Mouse (Mus musculus) kidney, embryonic 16.5 days (tissue): ENCODE data around the gene Rab11fip4. TPM values are rescaled to one million over a fixed set of nuclear protein-coding genes. Genes with fewer than 3 reads are reported as not detected.

Experiments used
- ATAC-seq: fragments of 200-750 bp; cut with Nextera tagmentation; 2 replicates; pipeline ENCODE4 v1.8.0; 2017; ENCODE audit warnings: moderate TSS enrichment; ENCODE audit not compliant: low FRiP score, low TSS enrichment
- H3K27ac ChIP-seq: fragments of 300-500 bp; sonication (generic); 2 replicates; pipeline ENCODE4 v1.5.1; 2014; ENCODE audit warnings: low read length
- H3K27me3 ChIP-seq: fragments of 300-500 bp; sonication (generic); 2 replicates; pipeline ENCODE4 v1.6.1; 2014; ENCODE audit warnings: low read length, control low read depth, mixed read lengths; ENCODE audit not compliant: insufficient read depth
- H3K36me3 ChIP-seq: fragments of 300-500 bp; sonication (generic); 2 replicates; pipeline ENCODE4 v1.6.1; 2014; ENCODE audit warnings: low read length, control low read depth, mixed read lengths; ENCODE audit not compliant: insufficient read depth
- H3K4me1 ChIP-seq: fragments of 300-500 bp; sonication (generic); 2 replicates; pipeline ENCODE4 v1.6.1; 2014; ENCODE audit warnings: low read length, control low read depth, mixed read lengths; ENCODE audit not compliant: insufficient read depth
- H3K4me2 ChIP-seq: fragments of 300-500 bp; sonication (generic); replicated peaks from 2 replicates; pipeline ENCODE4 v1.6.1; 2014; ENCODE audit warnings: low read depth, low read length
- H3K4me3 ChIP-seq: fragments of 300-500 bp; sonication (generic); 2 replicates; pipeline ENCODE4 v1.5.1; 2014; ENCODE audit warnings: mild to moderate bottlenecking, low read length
- H3K9ac ChIP-seq: fragments of 300-500 bp; sonication (generic); replicated peaks from 2 replicates; pipeline ENCODE4 v1.6.1; 2014; ENCODE audit warnings: low read length
- H3K9me3 ChIP-seq: fragments of 300-500 bp; sonication (generic); 2 replicates; pipeline ENCODE4 v1.6.1; 2016; ENCODE audit warnings: low read length, control low read depth
- WGBS: fragments of 180-500 bp; shearing (Covaris S2); extraction: QIAGEN DNeasy Blood & Tissue Kit; methylation state at CpG from one replicate; pipeline ENCODE4 v1.1.7; 2014; 5-methylcytosine and 5-hydroxymethylcytosine counted together
- polyA plus RNA-seq: library from polyadenylated mRNA; unstranded; fragments of >200 nt; fragmentation: Nextera tagmentation; extraction: Ambion mirVana; gene quantifications from 2 replicates; pipeline ENCODE4 v1.2.1, GENCODE M21; 2015

Gene Rab11fip4
- 11.0 and 11.4 TPM in 2 replicates for polyA plus RNA-seq

DNA sequence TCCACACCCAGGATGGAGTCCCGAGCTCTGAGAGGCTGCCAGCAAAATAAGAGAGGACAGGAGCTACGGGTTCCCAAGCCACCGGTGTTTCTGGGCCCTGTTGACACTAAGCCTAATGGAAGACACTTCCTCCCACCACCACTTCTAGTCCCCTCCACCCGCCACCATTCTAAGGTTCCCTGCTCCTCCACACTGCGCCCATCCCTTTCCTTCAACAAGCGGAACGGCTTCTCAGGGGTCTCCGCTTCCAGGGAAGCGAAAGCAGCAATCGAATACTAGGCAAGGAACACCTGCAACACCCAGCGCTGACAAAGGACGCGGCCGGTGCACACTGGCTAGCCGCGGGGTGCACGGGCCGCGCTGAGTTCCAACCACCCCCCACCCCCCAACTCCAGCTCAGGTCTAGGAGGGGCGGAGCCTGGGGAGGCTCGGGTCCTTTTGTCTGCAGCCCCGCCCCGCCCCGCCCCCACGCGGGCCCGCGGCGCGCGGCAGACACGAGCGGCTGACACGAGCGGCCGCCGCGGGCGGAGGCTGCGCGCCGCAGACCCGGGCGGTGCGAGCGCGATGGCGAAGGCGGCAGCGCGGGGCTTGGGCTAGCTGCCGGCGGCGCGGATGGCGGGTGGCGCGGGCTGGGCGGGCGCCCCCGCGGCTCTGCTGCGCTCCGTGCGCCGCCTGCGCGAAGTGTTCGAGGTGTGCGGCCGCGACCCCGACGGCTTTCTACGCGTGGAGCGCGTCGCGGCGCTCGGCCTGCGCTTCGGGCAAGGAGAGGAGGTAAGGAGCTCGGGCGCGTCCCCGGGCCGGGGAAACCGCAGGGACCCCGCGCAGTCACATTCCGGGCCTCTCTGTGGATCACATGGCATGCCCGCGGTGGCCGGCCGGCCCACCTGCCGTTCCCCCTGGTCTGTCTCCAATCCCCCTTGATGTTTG is at the start of gene Rab11fip4:
Gene Rab11fip4 (plus strand): TSS at position 549 of the 927 bp plus-strand sequence.
- Histone ChIP-seq H3K9me3 (no peaks in the 10 kb centered on the region), H3K4me1 (peaks cover 11% of the 10 kb centered on the region), H3K36me3 (no peaks in the 10 kb centered on the region), H3K27ac (no peak within 1 kb of the TSS), H3K4me2 (peak within 1 kb of the TSS; percentile 95), H3K4me3 (peak within 1 kb of the TSS; percentile 60), H3K27me3 (peaks cover 45% of the 10 kb centered on the region), H3K9ac (peak within 1 kb of the TSS; percentile 52)
- peak; percentile 40; the same call in 1 of the 2 replicates for ATAC-seq
- under 1% methylated on average over 66 of the region's 98 CpGs for WGBS

DNA sequence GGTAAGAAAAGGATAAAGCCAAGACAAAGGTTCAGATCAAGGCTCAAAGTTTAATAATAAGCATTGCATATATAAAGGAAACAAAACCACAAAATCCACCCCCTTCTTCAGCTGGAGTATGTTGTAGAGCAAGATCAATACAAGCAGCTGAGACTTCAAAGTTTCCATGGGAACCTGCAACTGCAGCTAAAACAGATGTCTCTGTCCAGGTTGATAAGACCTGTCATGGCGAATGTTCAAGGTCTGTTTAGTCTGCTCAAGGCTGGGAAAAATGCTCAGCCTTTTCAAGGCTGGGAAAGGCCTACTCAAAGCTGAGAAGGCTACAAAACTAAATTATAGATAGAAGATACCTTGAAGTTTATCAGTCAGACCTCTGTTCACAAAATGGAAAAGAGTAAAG is 38.4 kb upstream of the Rab11fip4 start:
- no peaks in the 10 kb centered on the region for H3K27me3 ChIP-seq
- H3K36me3 ChIP-seq, result peaks cover 51% of the 10 kb centered on the region

DNA sequence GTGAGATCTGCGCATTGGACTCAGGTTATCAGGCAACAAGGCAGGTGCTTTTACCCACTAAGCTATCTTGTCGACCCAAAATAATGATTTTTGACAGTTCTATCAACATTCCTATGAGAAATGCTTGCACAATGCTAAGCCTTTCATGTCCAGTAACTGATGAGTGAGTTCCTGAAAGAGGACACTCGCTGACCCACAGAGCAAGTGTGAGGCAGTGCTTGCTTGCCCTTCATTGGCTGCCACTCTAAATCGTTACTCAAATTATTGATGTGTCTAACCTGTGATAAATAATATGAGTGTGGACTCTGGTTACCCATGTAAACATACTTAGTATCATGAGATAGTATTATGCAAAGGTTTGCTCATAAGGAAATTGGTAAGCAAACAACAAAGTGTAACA is 30.5 kb upstream of the Rab11fip4 start:
- H3K9ac ChIP-seq, result no peak overlapping the region
- H3K27ac ChIP-seq, result no peak overlapping the region
- H3K27me3 ChIP-seq, result no peaks in the 10 kb centered on the region
- no peak for ATAC-seq
- no peaks in the 10 kb centered on the region for H3K9me3 ChIP-seq
- peaks cover 41% of the 10 kb centered on the region for H3K36me3 ChIP-seq
- no peak overlapping the region for H3K4me3 ChIP-seq
- H3K4me2 ChIP-seq, result no peak overlapping the region
- 90% methylated on average over 4 of the region's 4 CpGs for WGBS
- H3K4me1 ChIP-seq, result no peaks in the 10 kb centered on the region

More for the DNA sequence above, 38.4 kb upstream of the Rab11fip4 start:
- no peaks in the 10 kb centered on the region for H3K4me1 ChIP-seq
- no peaks in the 10 kb centered on the region for H3K9me3 ChIP-seq
- no peak overlapping the region for H3K4me2 ChIP-seq
- H3K9ac ChIP-seq, result no peak overlapping the region; the same call in 1 of the 2 replicates
- 97% methylated on average over 1 of the region's 1 CpGs for WGBS
- ATAC-seq, result no peak
- no peak overlapping the region for H3K4me3 ChIP-seq
- no peak overlapping the region for H3K27ac ChIP-seq

DNA sequence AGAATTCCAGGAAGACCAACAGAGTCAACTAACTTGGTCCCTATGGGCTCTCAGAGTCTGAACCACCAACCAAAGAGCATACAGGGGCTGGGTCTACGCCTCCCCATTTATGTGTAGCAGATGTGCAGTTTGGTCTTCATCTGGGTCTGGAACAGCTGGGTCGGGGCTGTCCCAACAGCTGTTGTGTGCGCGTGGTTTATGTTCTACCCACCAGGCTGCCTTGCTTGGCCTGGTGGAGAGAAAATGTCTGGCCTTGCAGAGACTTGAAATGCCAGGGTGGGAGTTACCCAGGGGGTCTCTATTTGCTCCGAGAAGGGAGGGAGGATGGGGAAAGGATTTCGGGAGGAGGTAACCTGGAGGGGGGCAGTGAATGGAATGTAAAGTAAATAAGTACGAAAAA is 27.5 kb upstream of the Rab11fip4 start:
- Histone ChIP-seq H3K4me2 (no peak overlapping the region), H3K27me3 (no peaks in the 10 kb centered on the region), H3K9me3 (no peaks in the 10 kb centered on the region), H3K4me3 (no peak overlapping the region), H3K9ac (no peak overlapping the region), H3K36me3 (peaks cover 45% of the 10 kb centered on the region), H3K27ac (no peak overlapping the region), H3K4me1 (no peaks in the 10 kb centered on the region)
- ATAC-seq, result no peak
- WGBS, result 92% methylated on average over 7 of the region's 7 CpGs

DNA sequence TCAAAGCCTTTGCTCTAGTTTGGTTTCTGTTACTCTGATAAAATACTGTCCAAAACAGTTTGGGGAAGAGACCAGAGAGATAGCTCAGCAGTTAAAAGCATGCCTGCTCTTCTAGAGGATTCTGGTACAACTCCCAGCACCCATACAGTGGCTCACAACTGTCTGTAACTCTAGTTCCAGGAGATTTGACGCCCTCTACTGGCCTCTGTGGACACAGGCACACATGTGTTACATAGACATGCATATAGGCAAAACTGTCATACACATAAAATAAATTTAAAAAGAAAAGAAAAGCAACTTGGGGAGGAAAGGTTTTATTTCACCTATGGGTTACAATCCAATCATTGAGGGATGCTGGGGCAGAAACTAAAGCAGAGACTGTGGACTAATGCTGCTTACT is 24.1 kb upstream of the Rab11fip4 start:
- Histone ChIP-seq H3K4me2 (no peak overlapping the region), H3K36me3 (peaks cover 54% of the 10 kb centered on the region), H3K27ac (no peak overlapping the region), H3K9ac (no peak overlapping the region), H3K9me3 (no peaks in the 10 kb centered on the region), H3K27me3 (no peaks in the 10 kb centered on the region), H3K4me1 (no peaks in the 10 kb centered on the region), H3K4me3 (no peak overlapping the region)
- WGBS, result 63% methylated on average over 1 of the region's 1 CpGs
- no peak for ATAC-seq

DNA sequence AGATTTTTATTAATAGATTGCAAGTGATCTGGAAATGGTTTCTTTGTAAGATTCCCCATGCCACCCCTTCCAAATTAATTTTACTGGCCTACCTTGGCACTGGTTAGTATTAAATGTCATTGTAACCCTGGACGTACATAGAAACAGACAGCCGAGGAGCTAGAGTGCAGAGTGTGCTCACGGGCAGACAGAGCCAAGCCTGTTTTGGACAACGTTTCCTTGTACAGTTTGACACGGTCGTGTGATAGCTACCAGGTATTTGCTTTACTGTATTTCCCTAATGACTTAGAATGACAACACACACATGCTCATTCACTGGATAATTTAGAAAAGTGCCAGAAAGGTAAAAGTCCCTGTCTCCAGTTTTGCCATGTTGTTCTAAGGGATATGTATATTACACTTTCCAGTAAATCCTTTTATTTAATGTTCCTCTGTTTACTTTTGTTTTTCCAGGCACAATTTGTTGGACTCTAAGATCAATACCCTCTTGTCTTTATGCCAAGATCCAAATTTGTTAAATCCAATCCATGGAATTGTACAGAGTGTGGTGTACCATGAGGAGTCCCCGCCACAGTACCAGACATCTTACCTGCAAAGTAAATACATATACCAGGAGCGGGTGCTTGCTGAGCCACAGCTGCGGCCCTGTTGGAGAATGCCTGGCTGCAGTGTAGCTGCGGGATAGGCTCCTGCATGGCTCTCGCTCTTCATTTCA is 22.7 kb upstream of the Rab11fip4 start:
- Histone ChIP-seq H3K27me3 (no peaks in the 10 kb centered on the region), H3K9me3 (no peaks in the 10 kb centered on the region)
- 91% methylated on average over 11 of the region's 11 CpGs for WGBS

DNA sequence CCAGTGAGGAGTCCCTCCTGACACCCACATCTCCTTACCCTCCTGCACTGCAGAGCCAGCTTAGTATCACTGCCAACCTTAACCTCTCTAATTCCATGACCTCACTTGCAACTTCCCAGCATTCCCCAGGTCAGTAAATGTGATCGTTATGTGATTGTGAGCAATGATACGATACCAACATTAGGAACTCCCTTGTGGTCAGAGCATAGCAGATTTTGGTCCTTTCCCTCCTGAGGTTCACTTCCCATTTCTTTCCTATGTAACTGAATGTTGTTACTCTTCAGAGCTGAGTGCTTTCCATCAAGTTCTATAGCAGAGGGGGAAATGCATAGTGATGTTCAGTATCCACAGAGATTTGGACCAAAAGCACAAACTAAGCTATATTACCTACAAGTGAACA is 20.7 kb upstream of the Rab11fip4 start:
- Histone ChIP-seq H3K4me1 (no peaks in the 10 kb centered on the region), H3K4me3 (no peak overlapping the region), H3K4me2 (no peak overlapping the region), H3K9ac (no peak overlapping the region), H3K27ac (no peak overlapping the region), H3K9me3 (no peaks in the 10 kb centered on the region), H3K36me3 (peaks cover 58% of the 10 kb centered on the region), H3K27me3 (no peaks in the 10 kb centered on the region)
- WGBS, result 93% methylated on average over 2 of the region's 2 CpGs
- ATAC-seq, result no peak

More for the DNA sequence above, 22.7 kb upstream of the Rab11fip4 start:
- H3K4me3 ChIP-seq, result no peak overlapping the region
- H3K4me2 ChIP-seq, result no peak overlapping the region
- no peak for ATAC-seq
- no peaks in the 10 kb centered on the region for H3K4me1 ChIP-seq
- H3K9ac ChIP-seq, result no peak overlapping the region
- H3K27ac ChIP-seq, result no peak overlapping the region
- H3K36me3 ChIP-seq, result peaks cover 54% of the 10 kb centered on the region

DNA sequence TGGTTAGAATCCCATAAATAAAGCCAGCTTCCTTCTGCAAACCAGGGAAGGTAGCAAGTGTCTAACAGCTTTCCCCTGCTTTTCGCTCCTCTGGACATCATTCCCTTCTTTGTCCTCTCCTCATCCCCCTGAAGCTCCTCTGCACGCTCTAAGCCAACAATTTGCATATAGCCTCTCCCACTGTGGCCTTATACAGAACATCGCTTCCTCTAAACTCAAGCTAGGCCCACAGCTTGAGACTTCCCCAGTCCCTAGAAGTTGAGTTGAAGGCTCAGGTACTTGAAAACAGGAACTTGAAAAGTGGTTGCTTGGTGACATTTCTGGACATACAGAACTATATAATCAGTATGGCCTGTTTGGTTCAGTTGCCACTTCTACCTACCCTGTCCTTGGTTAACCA is 17.2 kb upstream of the Rab11fip4 start:
- ATAC-seq, result no peak
- Histone ChIP-seq H3K27ac (no peak overlapping the region), H3K9me3 (no peaks in the 10 kb centered on the region), H3K4me3 (no peak overlapping the region), H3K9ac (no peak overlapping the region), H3K4me2 (no peak overlapping the region), H3K27me3 (no peaks in the 10 kb centered on the region), H3K4me1 (no peaks in the 10 kb centered on the region), H3K36me3 (peaks cover 50% of the 10 kb centered on the region)
- WGBS, result 87% methylated on average over 3 of the region's 3 CpGs

DNA sequence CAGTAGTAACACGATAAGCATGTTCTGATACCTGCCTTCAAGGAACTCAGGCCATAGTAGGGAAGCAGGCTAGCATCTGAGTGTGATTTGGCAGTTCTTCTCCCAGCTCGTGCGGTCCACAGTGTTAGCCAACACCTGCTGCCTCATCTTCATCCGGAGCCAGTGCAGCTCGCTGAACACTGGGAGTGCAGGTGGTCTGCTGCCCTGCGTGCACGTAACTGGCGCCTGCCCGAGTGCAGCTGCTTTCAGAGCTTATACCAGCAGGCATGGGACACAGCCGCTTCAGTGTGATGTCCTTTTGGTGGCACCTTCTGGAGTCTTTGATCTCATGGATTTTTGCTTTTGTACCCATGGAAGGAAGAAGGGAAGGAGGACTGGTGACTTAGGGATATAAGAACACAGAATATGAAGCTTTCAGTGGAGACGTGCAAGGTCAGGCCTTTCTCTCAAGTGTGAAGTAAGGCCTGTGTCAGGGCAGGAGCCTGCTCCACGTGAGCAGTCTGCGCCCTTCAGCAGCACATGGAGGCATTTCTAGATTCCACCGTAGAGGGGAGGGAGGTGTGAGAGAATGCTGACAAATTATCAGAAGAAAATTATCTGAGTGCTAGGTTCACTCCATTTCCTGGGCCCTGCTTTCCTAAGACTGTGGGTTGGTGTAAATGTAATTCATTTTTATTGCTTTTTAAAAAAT is 15.5 kb upstream of the Rab11fip4 start:
- 90% methylated on average over 14 of the region's 14 CpGs for WGBS
- Histone ChIP-seq H3K4me1 (peaks cover 5% of the 10 kb centered on the region; the same call in 1 of the 2 replicates), H3K9ac (no peak overlapping the region), H3K4me2 (no peak overlapping the region), H3K36me3 (peaks cover 38% of the 10 kb centered on the region), H3K4me3 (no peak overlapping the region), H3K27ac (no peak overlapping the region), H3K9me3 (no peaks in the 10 kb centered on the region), H3K27me3 (no peaks in the 10 kb centered on the region)
- ATAC-seq, result no peak
